Mouse (Mus musculus) ovary, postnatal 10 days (tissue): Measurements from ENCODE around the gene Olfr1371.
A peak's percentile ranks its signal among the peaks of the same experiment; 100 is the strongest.

Experiments used
- DNase-seq: peaks from one replicate; pipeline ENCODE4 v3.0.0; 2022; ENCODE audit warnings: low spot score

The Olfr1371 gene

GRCm38 (mm10) chr11:52213887-52214286 lies at the start of gene Olfr1371:
TSS of gene Olfr1371 (minus strand) at chr11:52213987.
- no peak for DNase-seq

- no peak for DNase-seq
Observed at GRCm38 (mm10) chr11:52262338-52262737, 48.6 kb upstream of the Olfr1371 start.

GRCm38 (mm10) chr11:52261937-52262336 lies 48.1 kb upstream of the Olfr1371 start:
- no peak for DNase-seq

GRCm38 (mm10) chr11:52260878-52261277 lies 47.1 kb upstream of the Olfr1371 start:
- no peak for DNase-seq

- no peak for DNase-seq
Observed at GRCm38 (mm10) chr11:52258711-52259110, 44.9 kb upstream of the Olfr1371 start.

GRCm38 (mm10) chr11:52257376-52257775 lies 43.6 kb upstream of the Olfr1371 start:
- DNase-seq = no peak

GRCm38 (mm10) chr11:52255077-52255476 lies 41.3 kb upstream of the Olfr1371 start:
- DNase-seq = no peak

- DNase-seq = no peak
Observed at GRCm38 (mm10) chr11:52253674-52254375, 40.0 kb upstream of the Olfr1371 start.

- no peak for DNase-seq
Observed at GRCm38 (mm10) chr11:52252692-52253091, 38.9 kb upstream of the Olfr1371 start.

GRCm38 (mm10) chr11:52251770-52252169 lies 38.0 kb upstream of the Olfr1371 start:
- no peak for DNase-seq

- no peak for DNase-seq
Observed at GRCm38 (mm10) chr11:52249452-52249851, 35.7 kb upstream of the Olfr1371 start.

- DNase-seq = no peak
Observed at GRCm38 (mm10) chr11:52240898-52241542, 27.2 kb upstream of the Olfr1371 start.

GRCm38 (mm10) chr11:52234509-52234908 lies 20.7 kb upstream of the Olfr1371 start:
- no peak for DNase-seq

- no peak for DNase-seq
Observed at GRCm38 (mm10) chr11:52233906-52234305, 20.1 kb upstream of the Olfr1371 start.

- no peak for DNase-seq
Observed at GRCm38 (mm10) chr11:52233043-52233653, 19.4 kb upstream of the Olfr1371 start.

GRCm38 (mm10) chr11:52231606-52232541 lies 18.1 kb upstream of the Olfr1371 start, which contains the start of gene Skp1a:
TSS of gene Skp1a (plus strand) at chr11:52231995.
- DNase-seq = peak; percentile 96

- DNase-seq = no peak
Observed at GRCm38 (mm10) chr11:52230694-52231093, 16.9 kb upstream of the Olfr1371 start.

- DNase-seq = no peak
Observed at GRCm38 (mm10) chr11:52228722-52229448, 15.1 kb upstream of the Olfr1371 start.

GRCm38 (mm10) chr11:52227466-52228226 lies 13.9 kb upstream of the Olfr1371 start:
- no peak for DNase-seq

- DNase-seq = no peak
Observed at GRCm38 (mm10) chr11:52227053-52227452, 13.3 kb upstream of the Olfr1371 start.
